Mouse (Mus musculus): ENCODE results near the gene S1pr1. TPM values are rescaled to one million over a fixed set of nuclear protein-coding genes. Genes with fewer than 3 reads are reported as not detected.

Gene S1pr1
- 100 to 1,000 TPM; 103 to 111 TPM for total RNA-seq (2021)

DNA sequence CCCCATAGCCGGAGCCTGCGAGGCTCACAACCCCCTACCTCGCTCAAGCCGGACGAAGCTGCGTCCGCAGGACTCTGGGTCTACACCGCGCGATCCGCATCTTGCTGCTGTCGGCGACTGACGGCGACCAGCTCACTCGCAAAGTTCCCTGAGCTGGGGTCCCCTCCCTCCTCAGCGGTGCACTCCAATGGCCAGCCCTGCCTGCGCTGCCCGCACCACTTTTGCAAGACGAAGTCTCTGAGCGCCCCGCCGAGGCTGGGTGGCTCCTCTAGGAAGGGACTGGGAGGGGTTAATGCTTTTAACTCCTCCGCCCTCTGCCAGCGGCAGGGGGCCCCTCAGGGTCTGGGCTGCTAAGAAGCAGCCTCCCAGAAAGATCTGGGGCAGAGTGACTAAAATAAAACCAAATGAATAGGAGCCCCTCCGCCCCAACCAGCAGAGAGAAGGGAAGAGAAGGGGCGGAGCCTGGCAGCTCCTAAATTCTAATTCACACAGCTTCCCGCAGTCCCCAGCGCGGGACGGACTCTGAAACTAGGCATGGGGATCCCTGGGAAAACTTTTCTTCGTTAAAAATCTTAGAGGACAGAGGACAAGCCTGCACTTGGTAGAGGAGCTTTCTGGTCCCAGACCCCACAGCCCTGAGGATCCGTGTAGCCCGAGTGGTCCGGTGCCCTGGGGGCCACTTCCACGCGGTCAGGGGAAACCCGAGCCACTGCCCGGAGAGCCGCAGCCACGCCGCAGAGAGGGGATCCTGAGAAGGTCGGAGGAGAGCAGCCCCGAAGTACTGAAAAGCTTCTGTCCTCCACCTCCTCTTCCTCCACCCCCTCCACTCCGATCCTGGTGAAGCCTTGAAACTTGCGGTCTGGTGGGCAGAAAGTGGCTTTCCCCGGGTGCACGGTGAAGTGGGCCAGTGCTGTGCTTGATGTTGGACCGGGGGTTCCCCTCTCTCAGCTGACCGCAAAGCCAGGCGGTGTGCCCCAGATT is at the start of gene S1pr1:
S1pr1 (minus strand) TSS at position 402 of the 981 bp plus-strand sequence.
- peak; percentile 88 for DNase-seq

DNA sequence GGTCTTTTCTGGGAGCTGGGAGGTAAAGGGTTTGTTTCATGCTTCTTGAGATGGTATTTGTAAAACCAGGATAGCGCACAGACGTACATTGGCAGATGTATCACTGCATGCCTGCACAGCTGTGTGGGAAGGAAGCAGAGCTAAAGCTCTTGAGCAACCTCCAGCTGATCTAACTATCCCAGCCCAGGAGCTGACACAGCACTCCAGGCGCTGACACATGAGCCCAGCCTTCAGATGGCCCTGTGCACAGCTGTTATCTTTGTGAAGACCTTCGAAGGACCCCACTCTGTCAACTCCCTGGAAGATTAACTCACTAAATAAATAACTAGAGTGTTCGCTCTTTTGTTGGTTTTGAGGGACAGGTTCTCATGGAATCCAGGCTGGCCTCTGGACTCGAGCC is 48.4 kb upstream of the S1pr1 start:
- DNase-seq: peak; percentile 27

GRCm38 (mm10) chr3:115762841-115763240 is 48.0 kb upstream of the S1pr1 start:
- DNase-seq: no peak

- DNase-seq: no peak
Observed at GRCm38 (mm10) chr3:115759659-115760058, 44.8 kb upstream of the S1pr1 start.

- DNase-seq: peak; percentile 44
Observed at GRCm38 (mm10) chr3:115758455-115758912, 43.6 kb upstream of the S1pr1 start.

GRCm38 (mm10) chr3:115754466-115754865 is 39.6 kb upstream of the S1pr1 start:
- DNase-seq: no peak

DNA sequence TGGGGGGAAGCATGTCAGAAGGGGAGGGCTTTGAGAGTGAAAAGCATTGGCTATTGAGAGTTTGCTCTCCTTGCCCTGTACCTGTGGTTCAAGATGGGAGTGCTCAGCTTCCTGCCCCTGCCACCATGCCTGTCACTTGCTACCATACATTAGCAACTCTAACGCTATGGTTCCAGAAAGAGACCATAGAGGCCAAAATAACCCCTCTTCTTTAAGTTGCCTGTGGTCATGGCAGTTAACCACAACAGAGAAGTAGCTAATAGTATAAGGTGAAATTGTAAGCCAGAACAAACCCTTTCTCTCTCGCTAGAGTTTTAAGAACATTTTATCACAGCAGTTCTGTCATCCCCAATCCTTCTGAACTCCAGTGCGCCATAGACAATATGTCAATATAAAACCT is 35.5 kb upstream of the S1pr1 start:
- DNase-seq: no peak

- DNase-seq: no peak
Observed at GRCm38 (mm10) chr3:115748289-115748989, 33.6 kb upstream of the S1pr1 start.

DNA sequence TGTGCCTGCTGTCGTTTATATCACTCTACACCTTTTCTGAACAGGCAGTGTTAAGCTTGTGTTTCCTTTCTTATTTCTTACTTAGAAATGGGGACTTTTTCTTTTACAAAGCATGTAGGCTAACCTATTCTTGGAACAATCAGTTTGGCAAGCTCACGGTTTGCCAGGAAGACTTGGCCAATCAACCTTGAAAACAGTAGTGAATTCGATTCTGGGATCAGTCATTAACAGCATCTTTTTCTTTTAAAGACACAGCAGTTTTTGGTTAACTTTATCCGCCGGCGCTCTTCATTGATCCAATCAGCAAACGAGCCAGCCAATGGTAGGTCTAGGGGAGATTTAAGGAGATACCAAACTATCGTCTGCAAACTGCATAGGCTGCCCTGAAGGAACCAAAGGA is 31.6 kb upstream of the S1pr1 start:
- no peak for DNase-seq

DNA sequence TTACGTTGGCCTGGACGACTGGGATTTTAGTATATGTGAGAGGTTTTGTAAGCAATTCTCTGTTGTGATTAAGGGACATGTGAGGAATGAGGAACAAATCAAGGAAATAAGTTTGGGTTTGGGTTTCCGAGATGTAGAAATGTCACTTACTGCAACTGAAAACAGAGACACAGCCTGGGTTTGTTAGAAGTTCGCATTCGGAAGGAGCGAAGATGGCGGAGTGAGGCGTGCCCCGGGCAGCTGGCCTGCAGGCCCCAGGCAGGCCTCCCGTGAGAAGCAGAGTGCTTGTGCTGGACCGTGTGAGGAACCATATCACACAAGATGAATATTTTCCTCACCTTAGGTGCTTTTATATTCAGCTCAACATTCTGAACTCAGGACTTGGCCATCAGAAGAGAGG is 30.2 kb upstream of the S1pr1 start:
- DNase-seq: no peak

GRCm38 (mm10) chr3:115738524-115738923 is 23.7 kb upstream of the S1pr1 start:
- no peak for DNase-seq

DNA sequence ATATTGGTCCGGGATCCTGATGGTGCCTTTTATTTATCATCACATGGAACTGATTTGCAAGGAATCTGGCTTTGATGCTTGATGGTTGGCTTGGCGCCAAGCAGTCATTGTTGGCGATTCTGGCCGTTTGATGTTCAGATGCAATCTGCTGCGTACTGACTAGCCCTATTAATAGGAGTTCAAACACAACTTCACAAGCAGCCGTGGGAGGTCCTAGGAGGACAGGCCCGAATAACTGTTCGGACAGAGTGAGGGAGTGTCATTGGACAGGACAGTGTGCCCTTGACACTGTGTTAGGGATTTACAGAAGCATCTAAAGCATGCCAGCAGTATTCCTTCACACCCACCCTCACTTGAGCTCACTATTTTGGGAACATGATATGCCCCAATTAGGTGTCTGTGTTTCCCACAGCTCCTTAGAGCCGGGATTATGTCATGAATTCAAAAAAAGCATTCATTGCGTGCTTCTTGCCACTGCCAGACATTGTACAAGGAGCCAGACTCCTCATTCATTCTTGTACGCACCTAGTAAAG is 23.0 kb upstream of the S1pr1 start:
- peak; percentile 57 for DNase-seq

DNA sequence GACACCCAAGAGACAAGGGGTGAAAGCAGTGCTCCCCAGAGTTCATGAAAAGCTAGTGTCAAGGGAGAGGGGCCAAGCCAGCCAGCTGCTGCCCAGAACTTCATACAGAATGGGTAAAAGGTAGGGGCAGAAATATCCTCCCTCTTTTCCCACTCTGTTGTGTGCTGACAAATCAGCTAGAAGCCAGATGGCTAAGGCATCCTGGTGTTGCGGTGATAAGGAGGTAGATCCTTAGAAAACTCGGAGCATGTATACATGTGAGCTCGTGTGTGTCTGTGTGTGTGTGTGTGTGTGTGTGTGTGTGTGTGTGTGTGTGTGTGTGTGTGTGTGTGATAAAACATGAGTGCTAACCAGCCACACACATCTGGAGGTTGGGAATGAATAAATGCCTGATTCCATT is 20.7 kb upstream of the S1pr1 start:
- DNase-seq: no peak

DNA sequence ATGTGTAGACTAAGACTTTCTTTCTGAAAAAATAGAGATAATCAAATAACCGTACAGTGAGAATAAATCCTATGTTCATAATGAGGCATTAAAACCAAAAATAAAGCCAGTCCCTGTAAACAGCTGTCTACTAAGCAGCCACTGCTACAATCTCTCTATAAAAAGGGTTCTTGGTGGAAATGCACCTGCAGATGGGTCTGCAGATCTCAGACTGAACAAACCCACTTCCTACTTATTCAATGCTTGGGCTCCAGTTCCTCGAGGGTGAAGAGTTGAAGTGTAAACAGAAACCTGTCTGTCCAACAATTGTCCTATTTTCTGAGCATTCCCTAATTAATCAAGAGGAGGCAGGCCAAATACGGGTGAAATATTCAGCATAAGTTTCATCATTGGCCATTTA is 20.0 kb upstream of the S1pr1 start:
- no peak for DNase-seq

GRCm38 (mm10) chr3:115730336-115730735 is 15.5 kb upstream of the S1pr1 start:
- no peak for DNase-seq

DNA sequence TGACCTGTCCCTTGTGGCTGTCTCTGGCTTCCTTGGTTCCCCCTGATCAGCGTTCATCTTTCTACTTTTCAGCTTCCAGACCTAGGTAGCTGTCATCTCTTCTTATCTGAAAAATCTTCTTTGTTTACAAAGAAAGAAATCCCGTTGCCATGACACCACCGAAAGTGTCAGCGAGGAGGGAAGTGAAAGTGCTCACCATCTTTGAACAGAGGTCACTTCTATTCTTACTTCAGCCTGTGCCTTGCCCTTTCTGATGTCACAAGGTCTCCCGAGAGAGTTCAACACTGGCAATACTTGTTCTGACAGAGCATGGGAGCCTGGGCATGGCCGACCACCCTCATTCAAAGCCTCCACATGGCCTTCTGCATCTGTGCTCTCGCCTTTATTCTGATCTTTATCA is 14.3 kb upstream of the S1pr1 start:
- no peak for DNase-seq

DNA sequence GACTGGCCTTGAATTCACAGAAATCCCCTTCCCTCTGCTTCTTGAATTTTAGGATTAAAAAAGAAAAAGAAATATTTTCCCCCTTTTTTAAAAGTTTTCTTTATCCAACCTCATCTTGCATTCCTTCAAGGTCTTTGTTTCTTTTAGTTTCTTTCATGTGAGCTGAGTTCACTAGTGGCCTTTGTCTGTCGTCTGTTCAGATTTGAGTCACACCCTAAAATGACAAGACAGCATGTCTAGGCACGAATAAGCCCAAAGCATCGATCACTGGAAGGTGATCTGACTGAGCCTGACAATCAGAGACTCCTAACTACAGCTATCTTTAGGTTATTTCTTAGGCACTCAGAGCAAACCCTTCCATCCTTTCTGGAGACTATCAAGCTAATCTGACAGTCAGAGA is 13.3 kb upstream of the S1pr1 start:
- DNase-seq: no peak

GRCm38 (mm10) chr3:115718886-115719285 is 4.0 kb upstream of the S1pr1 start:
- DNase-seq: no peak

GRCm38 (mm10) chr3:115715900-115716515 is 1.1 kb upstream of the S1pr1 start:
- DNase-seq: no peak

DNA sequence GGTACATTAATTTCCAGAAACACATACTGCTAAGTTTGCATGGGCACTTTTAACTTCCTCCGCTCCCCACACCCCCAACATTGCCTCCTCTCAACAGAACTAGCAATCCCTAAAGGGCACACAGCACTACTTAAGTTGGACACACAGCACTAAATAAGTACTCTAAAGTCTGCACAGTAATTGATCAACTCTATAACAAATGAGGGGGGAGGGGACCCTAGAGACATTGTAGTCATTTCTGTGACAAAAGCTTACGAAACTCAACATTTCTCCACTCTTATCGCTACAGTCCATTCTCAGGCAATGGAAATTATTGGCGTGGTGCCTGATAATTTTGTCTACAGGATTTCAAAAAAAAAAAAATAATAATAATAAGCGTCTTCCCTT is 830 bp downstream of the S1pr1 start:
- no peak for DNase-seq

DNA sequence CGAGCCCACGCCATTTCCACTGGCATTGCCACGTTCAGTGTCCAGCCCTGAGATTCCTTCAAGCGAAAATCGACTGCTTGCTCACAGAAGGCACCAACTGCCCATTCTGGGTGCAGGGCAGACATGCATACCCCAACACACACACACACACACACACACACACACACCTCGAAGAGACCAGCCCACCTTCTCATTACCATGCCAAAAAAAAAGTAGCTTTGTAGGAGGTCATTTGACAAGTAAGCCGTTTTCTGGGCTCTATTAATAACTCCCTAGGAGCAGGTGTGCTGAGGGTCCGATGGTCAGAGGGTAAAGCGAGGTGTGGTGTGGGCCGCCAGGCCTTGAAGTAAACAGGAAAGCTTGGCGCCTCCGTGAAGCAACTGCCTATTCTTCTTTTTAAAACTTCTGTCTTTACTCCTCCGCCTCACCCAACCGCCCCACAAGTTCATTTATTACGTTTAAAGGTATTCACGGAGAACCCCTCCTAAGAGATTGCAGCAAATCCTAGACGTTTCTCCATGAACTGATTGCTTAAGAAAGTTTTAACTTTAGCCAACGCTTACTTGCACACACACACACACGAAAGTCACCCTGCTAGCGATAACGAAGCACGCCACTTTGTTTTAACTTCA is 1.3 kb downstream of the S1pr1 start:
- peak; percentile 37 for DNase-seq

- DNase-seq: peak; percentile 90
Observed at GRCm38 (mm10) chr3:115712808-115713200, 2.1 kb downstream of the S1pr1 start.
